Mouse (Mus musculus) erythroblast, embryonic 14.5 days (primary cell): ENCODE results near the gene Dgat2.

Experiments used
- GATA1 ChIP-seq: IDR thresholded peaks from 2 replicates; pipeline ENCODE4 v1.6.1; 2012; ENCODE audit warnings: low read length, inconsistent platforms, mixed read lengths
- TAL1 ChIP-seq: IDR thresholded peaks from 3 replicates; pipeline ENCODE4 v1.6.1; 2012; ENCODE audit warnings: low read length, inconsistent platforms, mixed read lengths

- TF ChIP-seq TAL1: no peak
- no peak for TF ChIP-seq GATA1
These were observed 27.8 kb downstream of the Dgat2 start for GRCm38 (mm10) chr7:99154648-99155151.
